Mouse (Mus musculus): ENCODE data around the gene Traip. TPM values are rescaled to one million over a fixed set of nuclear protein-coding genes. Genes with fewer than 3 reads are reported as not detected.

The Traip gene
- polyA plus RNA-seq, 1 experiment: 4.1 TPM

GRCm38 (mm10) chr9:107975399-107976386, 25.8 kb downstream of the Traip start, which contains the start of gene Uba7:
Uba7 (plus strand) TSS chr9:107975505.
- TF ChIP-seq GATA1 (IDR thresholded peaks at IDR 0.05; ENCODE audit: low read length): peak; percentile 71

GRCm38 (mm10) chr9:107978815-107979214, 28.9 kb downstream of the Traip start:
- no peak for TF ChIP-seq GATA1 (IDR thresholded peaks at IDR 0.05; ENCODE audit: low read length)

- no peak for TF ChIP-seq GATA1 (IDR thresholded peaks at IDR 0.05; ENCODE audit: low read length)
Observed at GRCm38 (mm10) chr9:107981684-107982605, 32.0 kb downstream of the Traip start.

GRCm38 (mm10) chr9:107982681-107983346, 32.9 kb downstream of the Traip start, which contains the start of gene Gm20661:
Gm20661 (plus strand) TSS chr9:107983058.
- TF ChIP-seq GATA1 (IDR thresholded peaks at IDR 0.05; ENCODE audit: low read length): peak; percentile 54

- no peak for TF ChIP-seq GATA1 (IDR thresholded peaks at IDR 0.05; ENCODE audit: low read length)
Observed at GRCm38 (mm10) chr9:107983421-107983890, 33.5 kb downstream of the Traip start.

GRCm38 (mm10) chr9:107984052-107984753, 34.3 kb downstream of the Traip start:
- no peak for TF ChIP-seq GATA1 (IDR thresholded peaks at IDR 0.05; ENCODE audit: low read length)

- TF ChIP-seq GATA1 (IDR thresholded peaks at IDR 0.05; ENCODE audit: low read length): no peak
Observed at GRCm38 (mm10) chr9:107984754-107985055, 34.8 kb downstream of the Traip start.

- TF ChIP-seq GATA1 (IDR thresholded peaks at IDR 0.05; ENCODE audit: low read length): no peak
Observed at GRCm38 (mm10) chr9:107985131-107986119, 35.5 kb downstream of the Traip start, which contains the start of gene Inka1. Inka1 (minus strand) TSS chr9:107985879.

GRCm38 (mm10) chr9:107986376-107986775, 36.4 kb downstream of the Traip start:
- no peak for TF ChIP-seq GATA1 (IDR thresholded peaks at IDR 0.05; ENCODE audit: low read length)

- no peak for TF ChIP-seq GATA1 (IDR thresholded peaks at IDR 0.05; ENCODE audit: low read length)
Observed at GRCm38 (mm10) chr9:107987950-107988349, 38.0 kb downstream of the Traip start.

- no peak for TF ChIP-seq GATA1 (IDR thresholded peaks at IDR 0.05; ENCODE audit: low read length)
Observed at GRCm38 (mm10) chr9:107992197-107992596, 42.3 kb downstream of the Traip start, which contains the start of gene Cdhr4. Cdhr4 (plus strand) TSS chr9:107992497.

GRCm38 (mm10) chr9:107993013-107993412, 43.1 kb downstream of the Traip start:
- no peak for TF ChIP-seq GATA1 (IDR thresholded peaks at IDR 0.05; ENCODE audit: low read length)

GRCm38 (mm10) chr9:107994464-107994863, 44.5 kb downstream of the Traip start:
- no peak for TF ChIP-seq GATA1 (IDR thresholded peaks at IDR 0.05; ENCODE audit: low read length)

Measured in G1E-ER4 (cell line).